9 mouse cellular contexts compared by ENCODE assay signal in genomic region chr17:68840572-68840939, GRCm38 (mm10). TPM values are rescaled to one million over a fixed set of nuclear protein-coding genes. Genes with fewer than 3 reads are reported as not detected.
A peak's percentile ranks its signal among the peaks of the same experiment; 100 is the strongest.
DNase-seq lines count a peak whose midpoint lies in the region; ATAC-seq lines count a peak whose summit lies in the region.
"Had no signal": no experiment of that assay in that cellular context is flagged by ENCODE, and none has a peak within 500 bp of the region (broad histone marks: within the 10 kb centered on the region; RNA-seq: fewer than 3 reads in every experiment).

No protein-coding gene starts in this region.

- H3K4me3 ChIP-seq in lung, embryonic 16.5 days (ENCODE audit: low read length) = peak overlapping the region; percentile 60
- H3K4me3 ChIP-seq in intestine, embryonic 16.5 days (ENCODE audit: low read length) = peak overlapping the region; percentile 64
- peak overlapping the region; percentile 50 for H3K4me3 ChIP-seq in stomach, embryonic 14.5 days (ENCODE audit: low read depth, low read length)

- no peak overlapping the region for H3K27ac ChIP-seq in lung, embryonic 16.5 days (ENCODE audit: low read length)
- H3K27ac ChIP-seq in intestine, embryonic 16.5 days (ENCODE audit: low read length) = no peak overlapping the region
- no peak overlapping the region for H3K27ac ChIP-seq in stomach, embryonic 14.5 days (ENCODE audit: low read length)

- DNase-seq in embryo, embryonic 11 days = peak; percentile 6
- DNase-seq in embryo, embryonic 9.5 days (ENCODE audit: extremely low spot score) = no peak
- no peak for DNase-seq in lung, postnatal 4 days
- DNase-seq in frontal cortex, postnatal 25 days (ENCODE audit: low spot score in 2 of 2) = no peak
- DNase-seq: cerebellum, adult 11 months had no signal

- H3K36me3 ChIP-seq in lung, embryonic 16.5 days (ENCODE audit: control insufficient read depth, insufficient read depth, low read length) = no peaks in the 10 kb centered on the region
- H3K36me3 ChIP-seq in intestine, embryonic 16.5 days (ENCODE audit: control insufficient read depth, insufficient read depth, low read length) = no peaks in the 10 kb centered on the region
- no peaks in the 10 kb centered on the region for H3K36me3 ChIP-seq in stomach, embryonic 14.5 days (ENCODE audit: control insufficient read depth, insufficient read depth, low read length)

- H3K4me1 ChIP-seq in lung, embryonic 16.5 days (replicated peaks; ENCODE audit: control insufficient read depth, insufficient read depth, low read length) = peaks cover 23% of the 10 kb centered on the region
- peaks cover 25% of the 10 kb centered on the region for H3K4me1 ChIP-seq in intestine, embryonic 16.5 days (ENCODE audit: control insufficient read depth, insufficient read depth, low read length)
- H3K4me1 ChIP-seq in stomach, embryonic 14.5 days (ENCODE audit: control insufficient read depth, insufficient read depth, low read length) = peaks cover 12% of the 10 kb centered on the region; the same call in 1 of the 2 replicates

- ATAC-seq in lung, embryonic 16.5 days (ENCODE audit: low read depth) = no peak
- ATAC-seq in intestine, embryonic 16.5 days = no peak
- ATAC-seq in stomach, embryonic 14.5 days (ENCODE audit: insufficient number of reproducible peaks, insufficient read depth, low FRiP score, low read depth) = no peak
- no peak for ATAC-seq in CD4-positive, CD25-positive, alpha-beta regulatory T cell, adult 4 months

- H3K4me2 ChIP-seq in lung, embryonic 16.5 days (ENCODE audit: low read depth, low read length) = peak overlapping the region; percentile 99
- H3K4me2 ChIP-seq in intestine, embryonic 16.5 days (ENCODE audit: low read depth, low read length) = peak overlapping the region; percentile 100
- peak overlapping the region; percentile 97 for H3K4me2 ChIP-seq in stomach, embryonic 14.5 days (replicated peaks; ENCODE audit: low read depth, low read length)

- peaks cover 48% of the 10 kb centered on the region for H3K27me3 ChIP-seq in lung, embryonic 16.5 days (ENCODE audit: control insufficient read depth, insufficient read depth, low read depth, low read length)
- peaks cover 35% of the 10 kb centered on the region for H3K27me3 ChIP-seq in intestine, embryonic 16.5 days (replicated peaks; ENCODE audit: control insufficient read depth, insufficient read depth, low read length)
- peaks cover 37% of the 10 kb centered on the region for H3K27me3 ChIP-seq in stomach, embryonic 14.5 days (ENCODE audit: control insufficient read depth, insufficient read depth, low read length)

- H3K9ac ChIP-seq in lung, embryonic 16.5 days (ENCODE audit: low read length) = no peak overlapping the region
- H3K9ac ChIP-seq in intestine, embryonic 16.5 days (ENCODE audit: low read depth, low read length) = 0 out of 2 replicates have a peak overlapping the region, but pooled peaks have one; percentile 70
- H3K9ac ChIP-seq in stomach, embryonic 14.5 days (replicated peaks; ENCODE audit: low read depth, low read length) = no peak overlapping the region

- 17% methylated on average over 10 of the region's 10 CpGs for WGBS in lung, embryonic 16.5 days
- WGBS in intestine, embryonic 16.5 days = 30% methylated on average over 10 of the region's 10 CpGs
- 16% methylated on average over 10 of the region's 10 CpGs for WGBS in stomach, embryonic 14.5 days

- H3K9me3 ChIP-seq in lung, embryonic 16.5 days (ENCODE audit: control insufficient read depth, low read length) = no peaks in the 10 kb centered on the region
- H3K9me3 ChIP-seq in intestine, embryonic 16.5 days (ENCODE audit: control insufficient read depth, low read length) = no peaks in the 10 kb centered on the region
- H3K9me3 ChIP-seq in stomach, embryonic 14.5 days (ENCODE audit: control insufficient read depth, low read depth, low read length) = no peaks in the 10 kb centered on the region

RNA-seq across cellular contexts. Expression of gene Tmem200c, which starts 14.1 kb away (rescaled TPM):
- polyA plus RNA-seq in lung, embryonic 16.5 days (2015; fragmentation: Nextera tagmentation; extraction: Ambion mirVana) = 0.04 TPM in 1 of 2 replicates, not detected in the other
- polyA plus RNA-seq in intestine, embryonic 16.5 days (2015; fragmentation: Nextera tagmentation; extraction: Ambion mirVana) = 0.10 and 0.16 TPM in 2 replicates
- 0.46 and 0.67 TPM in 2 replicates for polyA plus RNA-seq in stomach, embryonic 14.5 days (2014; fragmentation: Nextera tagmentation; extraction: Ambion mirVana)
- polyA plus RNA-seq in CD4-positive, CD25-positive, alpha-beta regulatory T cell, adult 4 months (2017; shearing (Covaris generic)) = not detected
